Mouse (Mus musculus): ENCODE results near the gene Erc2. TPM values are rescaled to one million over a fixed set of nuclear protein-coding genes. Genes with fewer than 3 reads are reported as not detected.

Gene Erc2
- polyA plus RNA-seq, 1 experiment from 2014 or later, result 8.1 TPM

DNA sequence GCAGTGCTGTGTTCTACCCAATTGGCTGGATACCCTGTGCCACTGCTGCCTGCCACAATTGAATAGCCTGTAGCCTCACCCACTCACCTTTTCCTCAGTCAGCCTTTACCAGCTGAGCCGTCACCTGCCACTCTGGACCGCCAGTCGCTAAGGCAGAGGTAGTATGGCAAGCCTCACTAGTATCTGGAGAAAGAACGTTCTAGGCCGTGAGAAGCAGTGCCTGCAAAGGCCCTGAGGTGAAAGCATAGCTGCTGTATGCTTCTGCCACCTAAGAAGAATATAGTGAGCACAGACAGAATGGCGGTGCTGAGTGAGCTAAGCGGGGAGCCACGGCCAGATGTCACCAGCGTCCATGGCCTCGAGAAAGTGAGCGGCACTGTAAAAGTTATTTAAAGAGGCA, 798.4 kb downstream of the Erc2 start:
- no peaks in the 10 kb centered on the region for H3K36me3 ChIP-seq
- no peak for ATAC-seq (ENCODE audit: insufficient number of reproducible peaks, insufficient read depth, low FRiP score, low TSS enrichment, low read depth)
- no peak overlapping the region for H3K27ac ChIP-seq
- H3K4me2 ChIP-seq, result no peak overlapping the region
- no peak overlapping the region for H3K9ac ChIP-seq (replicated peaks)
- H3K4me3 ChIP-seq (replicated peaks), result no peak overlapping the region
- no peaks in the 10 kb centered on the region for H3K9me3 ChIP-seq
- 76% methylated on average over 11 of the region's 11 CpGs for WGBS
- H3K27me3 ChIP-seq, result no peaks in the 10 kb centered on the region; the same call in 1 of the 2 replicates
- peaks cover 51% of the 10 kb centered on the region for H3K4me1 ChIP-seq (replicated peaks)

DNA sequence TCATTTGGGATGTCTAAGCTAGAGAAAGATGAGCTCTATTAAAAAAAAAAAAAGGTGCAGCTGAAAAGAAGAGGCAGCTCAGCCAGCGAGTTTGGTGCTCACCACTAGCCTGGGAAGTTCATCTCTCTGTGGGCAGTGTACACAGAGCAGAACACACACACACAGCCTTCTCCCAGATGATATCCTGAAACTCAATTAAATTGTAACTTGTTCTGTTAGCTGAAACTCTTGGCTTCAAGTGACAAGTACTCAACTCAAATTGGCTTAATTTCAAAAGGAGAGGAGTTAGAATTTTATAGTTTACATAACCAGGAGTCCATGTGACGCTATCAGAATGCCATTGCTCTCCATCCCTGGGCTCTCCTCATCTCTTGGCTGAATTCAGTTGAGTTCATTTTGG, 804.4 kb downstream of the Erc2 start:
- no peaks in the 10 kb centered on the region for H3K36me3 ChIP-seq
- no peaks in the 10 kb centered on the region for H3K27me3 ChIP-seq
- no peak overlapping the region for H3K4me3 ChIP-seq (replicated peaks)
- H3K4me1 ChIP-seq (replicated peaks), result peaks cover 8% of the 10 kb centered on the region; the same call in 1 of the 2 replicates
- 90% methylated on average over 2 of the region's 2 CpGs for WGBS
- H3K27ac ChIP-seq, result no peak overlapping the region
- H3K4me2 ChIP-seq, result no peak overlapping the region
- no peak overlapping the region for H3K9ac ChIP-seq (replicated peaks)
- ATAC-seq (ENCODE audit: insufficient number of reproducible peaks, insufficient read depth, low FRiP score, low TSS enrichment, low read depth), result no peak
- no peaks in the 10 kb centered on the region for H3K9me3 ChIP-seq

DNA sequence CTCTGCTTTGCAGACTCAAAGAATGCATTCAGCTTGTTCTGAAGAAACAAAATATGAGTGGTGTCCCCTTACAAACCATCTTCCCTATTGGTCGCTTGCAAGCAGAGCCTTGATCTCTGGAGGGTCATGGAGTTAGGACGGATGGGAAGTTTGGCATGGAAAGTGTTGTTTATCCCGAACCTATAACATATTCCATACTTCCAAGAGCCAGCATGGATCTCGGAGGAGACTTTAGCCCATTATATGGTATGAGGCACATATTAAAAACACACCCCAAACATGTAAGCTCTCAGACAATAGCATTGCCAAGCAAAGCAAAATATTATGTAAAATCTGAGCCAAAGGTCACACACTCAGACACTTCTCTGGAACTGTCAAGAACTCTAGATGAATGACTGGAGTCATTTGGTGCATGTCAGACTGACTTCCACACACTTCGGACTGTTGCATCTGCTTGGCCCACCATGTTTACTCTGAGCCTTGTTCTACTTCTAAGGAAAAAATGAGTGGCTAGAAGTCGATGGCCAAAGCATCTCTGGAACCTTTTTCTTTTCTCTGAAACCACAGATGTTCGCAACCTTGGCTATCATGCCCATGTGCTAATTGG, 809.6 kb downstream of the Erc2 start:
- no peaks in the 10 kb centered on the region for H3K9me3 ChIP-seq
- H3K4me2 ChIP-seq, result no peak overlapping the region
- ATAC-seq (ENCODE audit: insufficient number of reproducible peaks, insufficient read depth, low FRiP score, low TSS enrichment, low read depth), result no peak
- H3K9ac ChIP-seq (replicated peaks), result no peak overlapping the region
- no peaks in the 10 kb centered on the region for H3K36me3 ChIP-seq
- no peak overlapping the region for H3K27ac ChIP-seq
- WGBS, result 84% methylated on average over 7 of the region's 7 CpGs
- no peak overlapping the region for H3K4me3 ChIP-seq (replicated peaks)
- peaks cover 30% of the 10 kb centered on the region for H3K4me1 ChIP-seq (replicated peaks)
- no peaks in the 10 kb centered on the region for H3K27me3 ChIP-seq

DNA sequence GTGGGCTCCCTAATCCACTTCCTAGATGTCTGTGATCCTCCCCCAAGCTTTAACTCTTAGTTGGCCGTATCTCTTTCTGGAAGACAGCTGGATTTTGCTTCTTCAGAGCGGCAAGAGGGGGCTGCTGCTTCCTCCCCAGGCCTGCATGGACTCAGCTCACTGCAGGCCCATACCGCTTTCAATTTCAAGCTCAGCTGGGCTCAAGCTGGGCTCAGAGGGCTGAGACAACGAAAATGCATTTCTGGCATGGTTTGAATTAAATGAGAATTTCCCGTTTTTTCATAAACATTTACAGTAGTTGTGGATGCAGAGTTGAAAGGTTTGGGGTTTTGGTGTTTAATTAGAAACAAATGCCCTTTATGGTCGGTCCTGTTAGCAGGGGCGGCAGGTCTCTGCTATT, 812.8 kb downstream of the Erc2 start:
- ATAC-seq (ENCODE audit: insufficient number of reproducible peaks, insufficient read depth, low FRiP score, low TSS enrichment, low read depth), result no peak; the same call in 1 of the 2 replicates
- Histone ChIP-seq H3K27me3 (no peaks in the 10 kb centered on the region), H3K4me1 (replicated peaks) (peaks cover 61% of the 10 kb centered on the region), H3K27ac (peak overlapping the region; percentile 84), H3K9me3 (no peaks in the 10 kb centered on the region), H3K36me3 (no peaks in the 10 kb centered on the region), H3K4me3 (replicated peaks) (no peak overlapping the region), H3K9ac (replicated peaks) (no peak overlapping the region), H3K4me2 (no peak overlapping the region)
- WGBS, result 21% methylated on average over 7 of the region's 7 CpGs

DNA sequence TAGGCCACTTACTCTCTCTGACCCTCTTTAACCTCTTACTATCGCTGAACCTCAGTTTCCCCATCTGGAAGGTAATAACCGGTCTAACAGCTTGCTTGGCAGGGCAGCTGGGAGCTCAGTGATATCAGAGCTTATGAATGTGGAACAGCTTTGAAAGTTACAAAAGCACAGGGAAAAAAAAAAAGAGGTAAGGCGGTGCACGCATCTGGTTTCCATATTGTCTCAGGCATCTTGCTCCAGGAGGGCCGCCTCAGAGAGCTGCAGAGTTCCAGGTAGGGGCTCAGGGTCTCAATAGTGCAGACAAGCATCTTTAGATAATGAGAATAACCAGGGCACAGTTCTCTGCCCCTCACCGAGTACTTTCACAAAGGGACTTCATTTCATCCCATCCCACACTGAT, 816.9 kb downstream of the Erc2 start:
- peak overlapping the region; percentile 76 for H3K27ac ChIP-seq
- H3K4me2 ChIP-seq, result no peak overlapping the region
- H3K27me3 ChIP-seq, result no peaks in the 10 kb centered on the region
- H3K4me3 ChIP-seq (replicated peaks), result no peak overlapping the region
- no peak overlapping the region for H3K9ac ChIP-seq (replicated peaks)
- ATAC-seq (ENCODE audit: insufficient number of reproducible peaks, insufficient read depth, low FRiP score, low TSS enrichment, low read depth), result no peak
- H3K36me3 ChIP-seq, result no peaks in the 10 kb centered on the region
- no peaks in the 10 kb centered on the region for H3K9me3 ChIP-seq
- peaks cover 92% of the 10 kb centered on the region for H3K4me1 ChIP-seq (replicated peaks)
- 28% methylated on average over 6 of the region's 6 CpGs for WGBS

DNA sequence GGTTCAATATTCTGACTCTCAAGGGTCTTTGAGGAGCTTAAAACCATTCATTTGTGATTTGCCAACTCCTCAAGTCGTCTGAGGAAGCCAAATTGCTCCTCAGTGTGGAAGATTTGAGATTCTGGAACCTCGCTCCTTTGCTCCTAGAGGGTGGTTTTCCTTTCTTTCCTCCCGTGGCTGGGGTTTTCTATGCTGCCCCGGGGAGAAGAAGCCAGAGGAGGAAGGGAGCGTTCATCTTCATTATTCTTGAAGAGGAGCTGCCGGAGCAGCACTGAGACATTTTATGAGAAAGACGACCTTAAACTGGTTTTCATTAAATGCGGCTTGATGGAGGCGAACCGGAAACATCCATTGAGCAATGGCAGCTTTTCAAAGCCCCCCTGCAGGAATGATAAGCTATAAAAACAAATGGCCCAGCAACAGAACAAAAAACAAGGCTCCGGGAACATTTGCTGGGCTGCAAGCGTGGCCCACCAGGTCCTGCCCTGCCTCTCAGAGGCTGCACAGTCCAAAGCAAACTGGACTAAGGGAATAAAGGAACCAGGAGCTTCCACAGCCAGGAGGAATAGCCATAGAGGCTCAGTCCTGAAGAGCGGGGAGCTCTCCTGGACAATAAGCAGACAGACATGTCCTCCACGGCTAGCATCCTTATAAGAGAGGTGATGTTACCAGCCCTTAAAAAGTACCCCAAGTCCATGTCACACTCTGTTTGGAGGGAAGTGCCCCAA, 819.2 kb downstream of the Erc2 start:
- peak overlapping the region; percentile 69 for H3K27ac ChIP-seq

DNA sequence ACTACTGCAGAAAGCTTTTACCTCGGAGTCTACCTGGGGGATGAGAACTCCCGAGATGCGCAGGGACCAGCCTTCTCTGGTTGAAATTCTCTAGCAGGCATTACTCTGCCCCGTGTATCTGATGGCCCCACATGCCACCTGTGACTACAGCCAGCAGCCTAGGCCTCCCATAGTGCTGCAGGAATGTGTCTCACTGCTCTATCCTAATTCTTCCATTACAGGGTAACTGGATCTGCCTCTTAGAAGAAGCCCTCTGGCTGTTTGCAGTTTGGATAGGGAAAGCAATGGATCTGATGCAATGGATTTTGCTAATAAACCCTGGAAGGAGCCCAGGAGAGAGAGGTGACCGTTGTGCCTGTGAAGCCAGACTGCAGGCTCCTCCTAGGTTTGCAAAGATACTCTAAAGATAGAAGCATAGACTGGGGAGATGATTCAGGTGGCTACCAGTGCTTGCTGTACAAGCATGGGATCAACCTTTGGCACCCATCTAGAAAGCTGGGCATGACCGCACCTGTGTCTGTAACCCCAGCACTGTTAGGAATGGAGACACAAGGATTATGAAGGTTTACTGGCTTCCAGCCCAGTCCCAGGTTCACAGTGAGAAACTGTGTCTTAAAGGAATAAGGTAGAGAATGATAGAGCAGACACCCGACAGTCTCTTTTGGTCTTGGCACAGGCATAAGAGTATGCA, 821.2 kb downstream of the Erc2 start:
- H3K27ac ChIP-seq, result no peak overlapping the region
- H3K36me3 ChIP-seq, result no peaks in the 10 kb centered on the region
- no peaks in the 10 kb centered on the region for H3K27me3 ChIP-seq
- H3K4me2 ChIP-seq, result no peak overlapping the region
- H3K4me3 ChIP-seq (replicated peaks), result no peak overlapping the region
- peaks cover 51% of the 10 kb centered on the region for H3K4me1 ChIP-seq (replicated peaks)
- WGBS, result 72% methylated on average over 7 of the region's 7 CpGs
- H3K9me3 ChIP-seq, result peaks cover 7% of the 10 kb centered on the region; the same call in 1 of the 2 replicates
- ATAC-seq (ENCODE audit: insufficient number of reproducible peaks, insufficient read depth, low FRiP score, low TSS enrichment, low read depth), result no peak
- no peak overlapping the region for H3K9ac ChIP-seq (replicated peaks)

More for the DNA sequence above, 819.2 kb downstream of the Erc2 start:
- Histone ChIP-seq H3K36me3 (no peaks in the 10 kb centered on the region), H3K9ac (replicated peaks) (no peak overlapping the region), H3K4me1 (replicated peaks) (peaks cover 70% of the 10 kb centered on the region), H3K4me2 (no peak overlapping the region), H3K27me3 (no peaks in the 10 kb centered on the region), H3K4me3 (replicated peaks) (no peak overlapping the region), H3K9me3 (peaks cover 3% of the 10 kb centered on the region; the same call in 1 of the 2 replicates)
- 16% methylated on average over 14 of the region's 14 CpGs for WGBS
- no peak for ATAC-seq (ENCODE audit: insufficient number of reproducible peaks, insufficient read depth, low FRiP score, low TSS enrichment, low read depth)

DNA sequence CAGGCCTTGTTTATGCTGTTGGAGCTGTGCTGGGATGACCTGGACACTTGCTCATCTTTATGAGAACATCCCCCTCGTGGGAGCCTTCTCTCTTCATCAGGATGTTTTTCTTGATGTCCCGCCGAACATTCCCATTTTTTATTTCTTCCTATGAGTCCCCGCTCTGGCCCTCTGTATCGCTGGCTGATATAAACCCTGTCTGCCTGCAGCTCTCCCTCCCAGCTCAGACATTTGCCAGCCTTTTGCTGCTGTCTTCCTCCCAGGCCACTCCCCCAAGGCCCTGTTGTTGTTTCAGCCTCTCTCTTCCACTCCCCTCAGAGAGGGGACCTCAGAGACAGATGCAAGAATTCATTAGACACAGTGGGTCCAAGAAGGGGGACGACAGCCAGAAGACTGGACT, 823.5 kb downstream of the Erc2 start:
- H3K9ac ChIP-seq (replicated peaks), result no peak overlapping the region
- H3K4me2 ChIP-seq, result no peak overlapping the region
- no peak overlapping the region for H3K27ac ChIP-seq
- no peak overlapping the region for H3K4me3 ChIP-seq (replicated peaks)
- H3K36me3 ChIP-seq, result no peaks in the 10 kb centered on the region
- 66% methylated on average over 6 of the region's 6 CpGs for WGBS
- H3K4me1 ChIP-seq (replicated peaks), result peaks cover 38% of the 10 kb centered on the region
- no peak for ATAC-seq (ENCODE audit: insufficient number of reproducible peaks, insufficient read depth, low FRiP score, low TSS enrichment, low read depth)
- peaks cover 7% of the 10 kb centered on the region; the same call in 1 of the 2 replicates for H3K9me3 ChIP-seq
- H3K27me3 ChIP-seq, result no peaks in the 10 kb centered on the region

DNA sequence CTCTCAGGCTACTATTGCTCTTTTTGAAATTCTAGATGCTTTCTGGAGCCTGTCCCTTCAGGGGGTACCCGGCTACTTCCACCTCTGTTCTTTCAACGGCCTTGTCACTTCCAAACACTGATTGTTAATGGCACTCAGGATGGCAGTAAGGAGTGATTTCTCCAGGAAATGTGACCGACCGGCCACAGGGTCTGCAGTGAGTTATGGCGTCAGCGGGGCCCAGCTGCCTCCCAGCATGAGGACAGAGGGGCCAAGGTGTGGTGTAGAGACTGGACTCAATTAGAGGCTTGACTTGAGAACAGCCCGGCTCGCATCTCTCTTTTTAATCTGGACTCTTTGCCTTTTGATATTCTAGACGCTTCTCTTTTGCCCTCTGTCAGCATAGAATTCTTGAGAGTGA, 829.5 kb downstream of the Erc2 start:
- Histone ChIP-seq H3K4me1 (replicated peaks) (peaks cover 20% of the 10 kb centered on the region), H3K36me3 (no peaks in the 10 kb centered on the region), H3K27ac (no peak overlapping the region), H3K4me3 (replicated peaks) (no peak overlapping the region), H3K9ac (replicated peaks) (no peak overlapping the region), H3K4me2 (no peak overlapping the region), H3K27me3 (no peaks in the 10 kb centered on the region), H3K9me3 (0 out of 2 replicates have a peak, but pooled peaks cover under 1% of the 10 kb centered on the region)
- 11% methylated on average over 9 of the region's 9 CpGs for WGBS
- no peak for ATAC-seq (ENCODE audit: insufficient number of reproducible peaks, insufficient read depth, low FRiP score, low TSS enrichment, low read depth)

DNA sequence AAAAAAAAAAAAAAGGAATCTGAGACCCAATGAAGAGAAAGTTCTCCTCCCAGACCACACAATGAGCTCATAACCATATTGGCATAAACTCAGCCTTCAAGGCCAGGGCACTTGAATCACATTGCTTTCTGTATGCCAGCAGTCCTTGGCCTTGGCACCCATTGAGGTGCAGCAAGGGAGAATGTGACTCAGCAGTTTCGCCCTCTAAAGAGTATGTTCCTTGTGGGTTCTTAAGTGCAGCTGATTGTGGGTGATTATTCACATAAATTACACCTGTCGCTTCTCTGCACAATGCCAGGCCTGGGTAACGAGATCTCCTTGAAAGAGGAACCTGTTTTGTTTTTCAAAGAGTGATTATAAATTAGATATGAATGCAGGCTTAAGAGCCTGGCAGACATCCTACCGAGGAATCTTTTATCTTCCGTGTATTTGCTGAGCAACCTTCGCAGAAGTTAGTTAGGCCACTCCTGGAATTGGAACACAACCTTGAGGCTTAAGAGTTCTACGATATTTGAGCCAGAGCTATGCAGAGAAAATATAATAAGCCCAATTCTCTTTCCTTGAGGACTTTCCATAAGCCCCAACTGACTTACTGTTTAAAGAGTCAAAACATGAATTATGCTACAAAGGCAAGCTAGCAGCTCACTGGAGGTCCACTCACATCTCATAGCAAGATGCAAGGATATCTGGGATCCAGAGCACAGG, 834.3 kb downstream of the Erc2 start:
- 72% methylated on average over 7 of the region's 7 CpGs for WGBS
- no peak overlapping the region for H3K9ac ChIP-seq (replicated peaks)
- no peak overlapping the region for H3K4me2 ChIP-seq
- no peak overlapping the region for H3K4me3 ChIP-seq (replicated peaks)
- no peaks in the 10 kb centered on the region for H3K36me3 ChIP-seq
- no peak overlapping the region for H3K27ac ChIP-seq
- no peaks in the 10 kb centered on the region for H3K9me3 ChIP-seq
- no peak for ATAC-seq (ENCODE audit: insufficient number of reproducible peaks, insufficient read depth, low FRiP score, low TSS enrichment, low read depth)
- H3K4me1 ChIP-seq (replicated peaks), result peaks cover 9% of the 10 kb centered on the region
- H3K27me3 ChIP-seq, result no peaks in the 10 kb centered on the region

DNA sequence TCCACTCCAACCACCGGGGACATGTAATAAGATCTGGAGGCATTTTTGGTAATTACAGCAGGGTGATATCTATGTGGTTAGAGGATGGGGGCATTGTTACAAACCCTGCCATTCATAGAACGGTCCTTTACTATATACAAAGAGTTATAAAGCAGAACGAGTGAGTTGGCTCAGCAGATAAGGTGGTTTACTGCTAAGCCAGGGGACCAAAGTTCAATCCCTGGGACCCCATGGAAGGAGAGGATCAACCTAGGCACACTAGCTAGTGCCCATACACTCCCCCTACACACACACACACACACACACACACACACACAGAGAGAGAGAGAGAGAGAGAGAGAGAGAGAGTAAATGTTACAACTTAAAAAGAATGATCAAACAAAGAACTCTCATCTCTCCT, 835.2 kb downstream of the Erc2 start:
- H3K27ac ChIP-seq, result no peak overlapping the region
- H3K27me3 ChIP-seq, result no peaks in the 10 kb centered on the region
- no peak overlapping the region for H3K4me2 ChIP-seq
- peaks cover 3% of the 10 kb centered on the region; the same call in 1 of the 2 replicates for H3K4me1 ChIP-seq (replicated peaks)
- H3K4me3 ChIP-seq (replicated peaks), result no peak overlapping the region
- WGBS, result 66% methylated on average over 3 of the region's 3 CpGs
- ATAC-seq (ENCODE audit: insufficient number of reproducible peaks, insufficient read depth, low FRiP score, low TSS enrichment, low read depth), result no peak
- H3K36me3 ChIP-seq, result no peaks in the 10 kb centered on the region
- H3K9ac ChIP-seq (replicated peaks), result no peak overlapping the region
- no peaks in the 10 kb centered on the region for H3K9me3 ChIP-seq
